Mouse (Mus musculus) cerebellum, adult 11-12 months (tissue): ENCODE results near the gene Ncor2.
A peak's percentile ranks its signal among the peaks of the same experiment; 100 is the strongest.

Experiments used
- DNase-seq: peaks from one replicate; pipeline ENCODE4 v3.0.0; 2022

Ncor2 gene

GRCm38 (mm10) chr5:125143114-125143872, 35.7 kb downstream of the Ncor2 start:
- peak; percentile 33 for DNase-seq

GRCm38 (mm10) chr5:125141916-125142315, 37.1 kb downstream of the Ncor2 start:
- peak; percentile 58 for DNase-seq

DNA sequence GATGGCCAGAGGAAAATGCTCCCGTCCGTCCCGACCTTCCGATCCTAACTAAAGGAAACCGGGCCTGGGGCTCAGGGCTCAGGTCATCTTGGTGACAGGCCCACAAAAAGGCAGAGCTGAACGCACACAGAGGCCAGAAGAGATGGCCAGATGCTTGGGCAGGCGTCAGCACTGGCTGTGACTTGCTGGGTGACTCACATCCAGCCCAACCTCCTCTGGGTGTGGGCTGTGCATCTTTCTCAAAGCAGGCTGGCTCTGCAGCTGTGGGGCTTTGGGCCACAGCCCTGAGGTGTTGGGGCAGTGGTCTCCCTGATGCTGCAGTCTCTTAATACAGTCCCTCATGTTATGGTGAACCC, 37.5 kb downstream of the Ncor2 start:
- no peak for DNase-seq

GRCm38 (mm10) chr5:125140832-125141524, 38.0 kb downstream of the Ncor2 start:
- peak; percentile 99 for DNase-seq

DNA sequence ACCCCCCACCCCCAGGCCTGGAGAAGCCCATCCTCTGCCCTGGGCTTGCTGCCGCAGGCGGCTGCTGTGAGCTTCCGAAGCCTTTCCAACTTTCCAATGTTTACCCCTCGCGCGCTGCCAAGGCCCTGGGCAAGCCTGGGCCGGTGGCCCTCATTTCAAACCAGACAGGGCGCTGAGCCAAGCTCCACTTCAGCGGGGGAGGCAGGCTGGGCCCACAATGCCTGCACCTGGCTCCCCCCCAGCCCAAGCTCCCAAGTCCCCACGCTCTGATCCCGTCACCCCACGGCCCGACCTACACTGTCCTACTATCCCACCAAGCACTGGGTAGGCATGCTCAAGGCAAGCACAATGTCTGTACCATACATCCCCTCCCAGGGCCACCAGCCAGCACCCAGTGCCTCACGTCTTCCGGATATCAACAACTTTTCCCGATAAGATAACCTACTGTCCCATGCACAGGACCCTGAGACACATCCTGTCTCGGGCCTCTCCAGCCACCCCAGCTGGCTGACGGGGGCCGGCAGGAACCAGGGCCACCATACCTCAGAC, 38.8 kb downstream of the Ncor2 start:
- DNase-seq = peak; percentile 93

DNA sequence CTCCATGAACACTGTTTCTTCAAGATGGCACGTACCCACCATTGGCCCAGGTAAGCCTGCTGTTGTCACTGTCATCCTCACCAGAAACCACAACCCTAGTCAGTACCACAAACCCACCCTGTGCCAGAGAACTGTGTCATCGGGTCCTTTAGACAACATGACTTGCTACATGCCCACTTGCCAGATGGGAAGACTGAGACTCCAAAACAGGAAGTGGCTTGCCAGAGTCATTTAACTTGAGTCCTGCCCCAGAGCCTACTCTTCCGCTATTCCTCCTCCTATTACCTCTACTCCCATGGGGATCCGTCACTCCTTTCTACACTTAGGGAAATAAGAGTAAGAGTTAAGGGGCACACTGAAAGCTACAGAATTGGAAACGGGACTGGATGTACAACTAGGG, 39.4 kb downstream of the Ncor2 start:
- peak; percentile 60 for DNase-seq

DNA sequence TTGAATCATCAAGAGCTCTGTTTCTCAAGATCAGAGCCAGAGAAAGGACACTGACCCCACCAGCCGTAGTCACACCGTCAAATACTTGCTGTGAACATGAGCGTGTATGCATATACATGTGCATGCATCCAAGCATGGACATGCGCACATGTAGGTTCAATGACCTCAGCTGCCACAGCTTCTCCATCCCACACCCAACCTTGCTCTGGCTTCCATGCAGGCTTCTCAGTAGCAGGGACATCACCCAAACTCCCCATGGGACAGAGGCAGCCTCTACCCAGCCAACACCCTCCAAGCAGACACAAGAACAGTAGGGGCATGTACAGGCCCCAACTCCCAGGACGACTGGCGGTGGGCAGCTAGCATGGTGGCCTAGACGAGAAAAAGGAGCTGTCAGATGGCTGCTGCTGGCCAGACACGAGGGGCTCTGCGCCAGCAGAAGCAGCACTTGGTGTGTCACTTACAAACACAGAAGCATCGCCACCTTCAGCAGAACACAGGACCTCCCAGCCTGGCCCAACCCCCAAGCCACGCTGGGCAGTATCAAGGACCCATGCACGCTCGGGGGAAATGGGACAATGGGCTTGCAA, 40.1 kb downstream of the Ncor2 start:
- peak; percentile 52 for DNase-seq

GRCm38 (mm10) chr5:125137672-125138285, 41.2 kb downstream of the Ncor2 start:
- DNase-seq = no peak

DNA sequence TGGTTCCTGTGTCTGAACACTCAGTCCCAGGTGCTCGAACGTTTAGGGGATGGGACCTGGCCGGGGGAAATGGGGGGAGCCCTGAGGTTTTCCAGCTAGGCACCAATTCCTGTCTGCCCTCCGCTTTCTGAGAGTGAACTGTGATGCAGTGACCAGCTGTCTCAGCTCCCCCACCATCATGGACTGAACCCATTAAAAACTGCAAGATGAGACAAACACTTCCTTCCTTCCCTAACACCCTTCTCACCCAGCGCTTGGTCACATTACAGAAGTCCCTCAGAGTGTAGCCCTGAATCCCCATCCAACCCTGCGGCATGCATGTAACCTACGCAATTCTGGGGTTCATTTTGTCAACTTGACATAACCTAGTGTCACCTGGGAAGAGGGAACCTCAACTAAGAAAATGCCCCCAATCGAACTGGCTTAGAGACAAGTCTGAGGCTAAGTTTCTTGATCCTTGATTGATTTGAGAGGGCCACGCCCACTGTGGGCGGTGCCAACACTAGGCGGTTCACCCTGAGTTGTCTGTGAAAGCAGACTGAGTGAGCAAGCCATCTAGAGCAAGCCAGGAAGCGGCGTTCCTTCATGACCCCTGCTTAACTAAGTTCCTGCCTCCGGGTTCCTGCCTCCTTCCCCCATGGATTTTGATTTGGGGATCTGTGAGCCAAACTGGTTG, 41.9 kb downstream of the Ncor2 start:
- DNase-seq = peak; percentile 52

GRCm38 (mm10) chr5:125136296-125136995, 42.6 kb downstream of the Ncor2 start:
- DNase-seq = peak; percentile 43

- peak; percentile 67 for DNase-seq
Observed at GRCm38 (mm10) chr5:125134795-125135468, 44.1 kb downstream of the Ncor2 start.

- DNase-seq = peak; percentile 51
Observed at GRCm38 (mm10) chr5:125134391-125134790, 44.6 kb downstream of the Ncor2 start.

DNA sequence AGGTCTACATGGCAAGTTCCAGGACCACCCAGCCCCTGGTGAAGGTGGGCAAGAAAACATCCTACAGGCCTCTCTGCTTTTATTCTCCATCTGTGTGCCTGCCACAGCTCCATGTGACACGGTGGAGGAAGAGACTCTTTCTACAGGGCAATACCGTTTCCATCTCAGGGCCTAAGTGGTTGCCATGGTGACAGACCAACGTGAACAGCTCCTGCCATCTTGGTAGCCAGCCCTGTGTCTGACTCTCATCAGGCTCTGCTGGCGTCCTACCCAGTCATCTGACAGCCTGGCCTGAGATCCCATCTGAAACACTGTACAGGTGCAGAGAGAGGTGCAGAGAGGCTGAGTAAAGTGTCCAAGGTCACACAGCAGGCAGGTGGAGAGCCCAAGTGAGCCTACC, 45.4 kb downstream of the Ncor2 start:
- DNase-seq = peak; percentile 58

DNA sequence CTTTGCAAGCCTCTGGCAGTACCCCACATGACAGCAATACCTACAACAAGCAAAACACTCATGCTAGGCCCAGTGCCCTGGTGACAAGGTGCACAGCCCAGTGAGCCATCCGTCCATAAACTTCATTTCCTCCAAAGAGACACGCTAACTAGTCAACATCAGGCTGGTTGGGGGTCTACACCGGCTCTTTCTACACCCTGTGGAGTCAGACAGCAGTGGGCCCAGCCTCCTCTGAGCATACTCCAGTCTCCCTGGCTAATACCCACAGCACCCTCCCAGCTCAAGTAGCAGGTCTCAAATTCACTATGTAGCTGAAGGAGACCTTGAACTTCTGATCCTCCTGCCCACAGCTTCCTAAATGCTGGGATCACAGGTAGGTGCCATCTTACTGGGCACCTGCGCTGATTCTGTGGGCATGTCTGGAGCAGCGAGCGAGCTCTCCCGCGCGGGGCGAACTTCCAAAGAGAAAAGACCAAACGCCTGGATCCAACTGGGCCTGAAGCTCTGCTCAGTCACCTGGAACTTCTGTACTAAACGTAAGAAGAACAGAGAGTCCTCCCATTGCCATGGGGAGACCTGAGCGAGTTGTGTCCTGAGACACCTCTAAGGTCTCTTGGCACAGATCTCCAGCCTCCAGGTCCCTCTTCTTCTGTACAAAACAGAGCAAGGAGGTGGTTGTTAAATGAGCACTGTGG, 46.3 kb downstream of the Ncor2 start:
- no peak for DNase-seq

- peak; percentile 48 for DNase-seq
Observed at GRCm38 (mm10) chr5:125132069-125132468, 47.0 kb downstream of the Ncor2 start.

DNA sequence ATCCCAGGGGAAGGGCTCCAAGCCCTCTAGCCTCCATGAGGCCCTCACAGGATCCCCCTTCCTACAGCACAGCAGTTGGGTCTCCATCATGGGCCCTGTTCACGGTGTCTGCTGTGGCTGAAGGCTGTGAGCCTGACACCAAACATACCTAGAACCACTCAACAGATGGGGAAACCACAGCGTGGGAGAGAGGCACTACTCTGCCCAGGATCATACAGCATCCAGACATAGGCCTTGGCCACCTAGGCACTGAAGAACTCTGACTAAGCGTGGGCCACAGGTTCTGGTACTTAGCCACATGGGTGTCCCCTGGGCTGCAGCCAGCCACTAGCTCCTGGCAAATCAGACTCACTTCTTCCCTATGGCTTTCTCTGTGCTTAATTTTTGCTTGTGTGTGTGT, 48.6 kb downstream of the Ncor2 start:
- no peak for DNase-seq

DNA sequence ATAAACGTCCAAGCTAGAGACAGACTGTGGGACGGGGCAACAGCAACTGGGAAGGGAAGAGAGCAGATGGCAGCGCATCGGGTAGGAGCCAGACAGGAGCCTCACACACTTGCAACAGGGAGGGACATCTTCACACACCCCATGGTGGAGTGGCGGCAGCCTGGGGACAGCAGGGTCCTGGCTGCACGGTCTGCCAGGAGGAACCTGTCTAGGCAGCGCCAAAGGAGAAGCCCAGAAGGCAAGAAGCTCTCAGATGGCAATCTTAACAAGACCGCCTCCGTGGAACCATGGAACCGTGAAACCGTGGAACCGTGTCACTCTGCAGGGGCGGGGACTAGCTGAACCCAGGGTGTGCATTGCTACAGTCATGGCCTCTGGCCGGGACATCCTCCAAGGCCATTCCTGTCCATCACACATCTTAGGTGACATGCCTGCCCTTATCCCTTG, 50.1 kb downstream of the Ncor2 start:
- DNase-seq = peak; percentile 94

GRCm38 (mm10) chr5:125127920-125128319, 51.1 kb downstream of the Ncor2 start:
- no peak for DNase-seq

- no peak for DNase-seq
Observed at GRCm38 (mm10) chr5:125127426-125127825, 51.6 kb downstream of the Ncor2 start.

- no peak for DNase-seq
Observed at GRCm38 (mm10) chr5:125125966-125126464, 53.0 kb downstream of the Ncor2 start.

DNA sequence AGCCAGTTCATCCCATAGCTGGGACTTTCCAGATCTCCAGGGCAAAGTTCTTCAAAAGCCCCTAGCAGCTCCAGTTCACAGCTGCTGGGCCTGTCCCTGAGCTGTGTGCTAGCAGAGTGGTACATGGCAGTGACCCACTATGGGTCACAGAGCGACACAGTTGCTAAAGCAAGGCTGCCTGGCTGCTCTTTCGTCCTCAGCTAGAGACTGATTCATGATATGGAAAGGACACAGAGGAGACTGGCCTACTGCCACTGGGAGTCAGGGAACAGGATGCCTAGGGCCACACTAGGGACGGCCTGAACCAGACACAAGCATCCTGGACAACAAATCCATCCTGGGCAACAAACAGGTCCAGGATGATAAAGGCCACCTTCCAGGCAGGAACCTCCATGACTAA, 53.8 kb downstream of the Ncor2 start:
- no peak for DNase-seq
